Mouse (Mus musculus): Measurements from ENCODE around the gene Prkce. TPM values are rescaled to one million over a fixed set of nuclear protein-coding genes. Genes with fewer than 3 reads are reported as not detected.

Prkce gene
- polyA plus RNA-seq, 1 experiment from 2014 or later: 44.3 TPM

- no peak overlapping the region for H3K4me3 ChIP-seq (ENCODE audit: low read depth, low read length)
- no peak overlapping the region for H3K27ac ChIP-seq (ENCODE audit: low read depth, low read length)
- no peaks in the 10 kb centered on the region for H3K9me3 ChIP-seq (ENCODE audit: control insufficient read depth, low read length)
- no peak overlapping the region for H3K9ac ChIP-seq (replicated peaks; ENCODE audit: low read depth, low read length)
- no peak for ATAC-seq (ENCODE audit: low read depth)
- peaks cover 3% of the 10 kb centered on the region; the same call in 1 of the 2 replicates for H3K4me1 ChIP-seq (ENCODE audit: control insufficient read depth, insufficient read depth, low read length)
- H3K36me3 ChIP-seq (ENCODE audit: control insufficient read depth, insufficient read depth, low read length): no peaks in the 10 kb centered on the region
- 96% methylated on average over 5 of the region's 5 CpGs for WGBS
- H3K27me3 ChIP-seq (ENCODE audit: control insufficient read depth, insufficient read depth, low read length): no peaks in the 10 kb centered on the region
- H3K4me2 ChIP-seq (ENCODE audit: low read depth, low read length): no peak overlapping the region
Observed at GRCm38 (mm10) chr17:86527298-86527697, 359.7 kb downstream of the Prkce start.

GRCm38 (mm10) chr17:86529003-86529402 is 361.4 kb downstream of the Prkce start:
- H3K4me2 ChIP-seq (ENCODE audit: low read depth, low read length): no peak overlapping the region
- ATAC-seq (ENCODE audit: low read depth): no peak
- H3K9me3 ChIP-seq (ENCODE audit: control insufficient read depth, low read length): no peaks in the 10 kb centered on the region
- no peak overlapping the region for H3K9ac ChIP-seq (replicated peaks; ENCODE audit: low read depth, low read length)
- no peaks in the 10 kb centered on the region for H3K27me3 ChIP-seq (ENCODE audit: control insufficient read depth, insufficient read depth, low read length)
- H3K4me3 ChIP-seq (ENCODE audit: low read depth, low read length): no peak overlapping the region
- peaks cover 8% of the 10 kb centered on the region; the same call in 1 of the 2 replicates for H3K4me1 ChIP-seq (ENCODE audit: control insufficient read depth, insufficient read depth, low read length)
- no peaks in the 10 kb centered on the region for H3K36me3 ChIP-seq (ENCODE audit: control insufficient read depth, insufficient read depth, low read length)
- 77% methylated on average over 10 of the region's 10 CpGs for WGBS
- H3K27ac ChIP-seq (ENCODE audit: low read depth, low read length): no peak overlapping the region

- 76% methylated on average over 4 of the region's 4 CpGs for WGBS
- H3K9me3 ChIP-seq (ENCODE audit: control insufficient read depth, low read length): no peaks in the 10 kb centered on the region
- ATAC-seq (ENCODE audit: low read depth): no peak
- peaks cover 8% of the 10 kb centered on the region; the same call in 1 of the 2 replicates for H3K4me1 ChIP-seq (ENCODE audit: control insufficient read depth, insufficient read depth, low read length)
- H3K36me3 ChIP-seq (ENCODE audit: control insufficient read depth, insufficient read depth, low read length): no peaks in the 10 kb centered on the region
- no peaks in the 10 kb centered on the region for H3K27me3 ChIP-seq (ENCODE audit: control insufficient read depth, insufficient read depth, low read length)
- H3K27ac ChIP-seq (ENCODE audit: low read depth, low read length): no peak overlapping the region
- no peak overlapping the region for H3K9ac ChIP-seq (replicated peaks; ENCODE audit: low read depth, low read length)
- no peak overlapping the region for H3K4me3 ChIP-seq (ENCODE audit: low read depth, low read length)
- H3K4me2 ChIP-seq (ENCODE audit: low read depth, low read length): no peak overlapping the region
Observed at GRCm38 (mm10) chr17:86529411-86529810, 361.8 kb downstream of the Prkce start.

GRCm38 (mm10) chr17:86531231-86531630 is 363.6 kb downstream of the Prkce start:
- Histone ChIP-seq H3K9me3 (ENCODE audit: control insufficient read depth, low read length) (no peaks in the 10 kb centered on the region), H3K27me3 (ENCODE audit: control insufficient read depth, insufficient read depth, low read length) (no peaks in the 10 kb centered on the region), H3K27ac (ENCODE audit: low read depth, low read length) (no peak overlapping the region), H3K36me3 (ENCODE audit: control insufficient read depth, insufficient read depth, low read length) (no peaks in the 10 kb centered on the region), H3K9ac (replicated peaks; ENCODE audit: low read depth, low read length) (no peak overlapping the region), H3K4me3 (ENCODE audit: low read depth, low read length) (no peak overlapping the region), H3K4me2 (ENCODE audit: low read depth, low read length) (no peak overlapping the region), H3K4me1 (ENCODE audit: control insufficient read depth, insufficient read depth, low read length) (peaks cover 8% of the 10 kb centered on the region; the same call in 1 of the 2 replicates)
- WGBS: 93% methylated on average over 6 of the region's 6 CpGs
- no peak for ATAC-seq (ENCODE audit: low read depth)

GRCm38 (mm10) chr17:86532783-86533548 is 365.4 kb downstream of the Prkce start:
- Histone ChIP-seq H3K27me3 (ENCODE audit: control insufficient read depth, insufficient read depth, low read length) (no peaks in the 10 kb centered on the region), H3K4me3 (ENCODE audit: low read depth, low read length) (no peak overlapping the region), H3K4me2 (ENCODE audit: low read depth, low read length) (no peak overlapping the region), H3K9ac (replicated peaks; ENCODE audit: low read depth, low read length) (no peak overlapping the region), H3K36me3 (ENCODE audit: control insufficient read depth, insufficient read depth, low read length) (no peaks in the 10 kb centered on the region), H3K9me3 (ENCODE audit: control insufficient read depth, low read length) (no peaks in the 10 kb centered on the region), H3K4me1 (ENCODE audit: control insufficient read depth, insufficient read depth, low read length) (peaks cover 8% of the 10 kb centered on the region; the same call in 1 of the 2 replicates), H3K27ac (ENCODE audit: low read depth, low read length) (no peak overlapping the region)
- no peak for ATAC-seq (ENCODE audit: low read depth)
- 71% methylated on average over 17 of the region's 17 CpGs for WGBS

- WGBS: 86% methylated on average over 11 of the region's 11 CpGs
Observed at GRCm38 (mm10) chr17:86533549-86533851, 365.9 kb downstream of the Prkce start.

GRCm38 (mm10) chr17:86535096-86535495 is 367.5 kb downstream of the Prkce start:
- 70% methylated on average over 10 of the region's 10 CpGs for WGBS

More at GRCm38 (mm10) chr17:86533549-86533851, 365.9 kb downstream of the Prkce start:
- H3K4me2 ChIP-seq (ENCODE audit: low read depth, low read length): no peak overlapping the region
- no peaks in the 10 kb centered on the region for H3K9me3 ChIP-seq (ENCODE audit: control insufficient read depth, low read length)
- ATAC-seq (ENCODE audit: low read depth): no peak
- no peaks in the 10 kb centered on the region for H3K27me3 ChIP-seq (ENCODE audit: control insufficient read depth, insufficient read depth, low read length)
- H3K36me3 ChIP-seq (ENCODE audit: control insufficient read depth, insufficient read depth, low read length): no peaks in the 10 kb centered on the region
- no peak overlapping the region for H3K9ac ChIP-seq (replicated peaks; ENCODE audit: low read depth, low read length)
- no peak overlapping the region for H3K27ac ChIP-seq (ENCODE audit: low read depth, low read length)
- no peak overlapping the region for H3K4me3 ChIP-seq (ENCODE audit: low read depth, low read length)
- H3K4me1 ChIP-seq (ENCODE audit: control insufficient read depth, insufficient read depth, low read length): peaks cover 8% of the 10 kb centered on the region; the same call in 1 of the 2 replicates

GRCm38 (mm10) chr17:86535827-86536656 is 368.5 kb downstream of the Prkce start:
- Histone ChIP-seq H3K4me1 (ENCODE audit: control insufficient read depth, insufficient read depth, low read length) (peaks cover 8% of the 10 kb centered on the region; the same call in 1 of the 2 replicates), H3K36me3 (ENCODE audit: control insufficient read depth, insufficient read depth, low read length) (no peaks in the 10 kb centered on the region), H3K4me3 (ENCODE audit: low read depth, low read length) (no peak overlapping the region), H3K9ac (replicated peaks; ENCODE audit: low read depth, low read length) (no peak overlapping the region), H3K27ac (ENCODE audit: low read depth, low read length) (no peak overlapping the region), H3K9me3 (ENCODE audit: control insufficient read depth, low read length) (no peaks in the 10 kb centered on the region), H3K27me3 (ENCODE audit: control insufficient read depth, insufficient read depth, low read length) (no peaks in the 10 kb centered on the region), H3K4me2 (ENCODE audit: low read depth, low read length) (peak overlapping the region; percentile 16; the same call in 1 of the 2 replicates)
- WGBS: 51% methylated on average over 22 of the region's 22 CpGs
- no peak for ATAC-seq (ENCODE audit: low read depth)

More at GRCm38 (mm10) chr17:86535096-86535495, 367.5 kb downstream of the Prkce start:
- H3K4me2 ChIP-seq (ENCODE audit: low read depth, low read length): no peak overlapping the region
- peak; percentile 65; the same call in 1 of the 2 replicates for ATAC-seq (ENCODE audit: low read depth)
- H3K27me3 ChIP-seq (ENCODE audit: control insufficient read depth, insufficient read depth, low read length): no peaks in the 10 kb centered on the region
- no peaks in the 10 kb centered on the region for H3K36me3 ChIP-seq (ENCODE audit: control insufficient read depth, insufficient read depth, low read length)
- H3K4me1 ChIP-seq (ENCODE audit: control insufficient read depth, insufficient read depth, low read length): peaks cover 8% of the 10 kb centered on the region; the same call in 1 of the 2 replicates
- no peak overlapping the region for H3K27ac ChIP-seq (ENCODE audit: low read depth, low read length)
- no peak overlapping the region for H3K4me3 ChIP-seq (ENCODE audit: low read depth, low read length)
- no peak overlapping the region for H3K9ac ChIP-seq (replicated peaks; ENCODE audit: low read depth, low read length)
- no peaks in the 10 kb centered on the region for H3K9me3 ChIP-seq (ENCODE audit: control insufficient read depth, low read length)

All from neural tube, embryonic 14.5 days (tissue).